In the genomic region with DNA sequence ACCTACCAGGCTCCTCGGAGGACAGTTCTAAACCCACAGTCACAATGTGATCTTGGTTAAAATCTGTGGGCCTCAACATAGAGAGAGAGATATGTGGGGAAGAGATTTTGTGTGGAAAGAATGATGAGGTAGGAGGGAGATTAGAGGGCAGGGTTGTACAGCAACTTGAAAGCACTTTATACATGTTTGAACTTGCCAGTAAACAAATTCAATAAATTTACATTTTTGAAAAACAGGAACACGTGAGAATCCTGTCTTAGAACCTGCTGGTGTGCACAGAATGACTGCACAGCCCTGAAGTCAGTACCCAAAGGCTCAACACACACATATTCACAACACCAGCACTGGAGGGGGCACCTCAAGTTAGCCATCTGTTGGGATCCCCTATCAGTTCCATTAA, we compare ENCODE assay signal across 19 mouse cellular contexts.
"Had no signal": no experiment of that assay in that cellular context is flagged by ENCODE, and none has a peak within 500 bp of the region (broad histone marks: within the 10 kb centered on the region; RNA-seq: fewer than 3 reads in every experiment).

No protein-coding gene starts in this region.

- H3K27ac ChIP-seq: midbrain, embryonic 10.5 days; midbrain, embryonic 13.5 days; midbrain, embryonic 15.5 days; neural tube, embryonic 13.5 days; neural tube, embryonic 15.5 days had no signal

- H3K9me3 ChIP-seq: liver, embryonic 15.5 days; midbrain, embryonic 10.5 days; midbrain, embryonic 13.5 days; midbrain, embryonic 15.5 days; neural tube, embryonic 13.5 days; neural tube, embryonic 15.5 days had no signal

- H3K9ac ChIP-seq: liver, embryonic 15.5 days; lung, embryonic 14.5 days; midbrain, embryonic 13.5 days; midbrain, embryonic 15.5 days; neural tube, embryonic 13.5 days; neural tube, embryonic 15.5 days had no signal

- H3K4me3 ChIP-seq: liver, embryonic 15.5 days; midbrain, embryonic 10.5 days; midbrain, embryonic 13.5 days; midbrain, embryonic 15.5 days; myocyte; neural tube, embryonic 13.5 days; neural tube, embryonic 15.5 days had no signal

- ATAC-seq: midbrain, embryonic 13.5 days had no signal

- DNase-seq: lung, adult 18-20 months; lung, embryonic 14.5 days; lung, postnatal 10 days; lung, postnatal 4 days; retina, postnatal 1 day; right cerebral cortex, adult 18-20 months; right cerebral cortex, postnatal 25 days; right cerebral cortex, postnatal 4 days; spleen, adult 18-20 months; thymus, adult 18-20 months; thymus, postnatal 14 days; thymus, postnatal 36 days had no signal

- H3K27me3 ChIP-seq: liver, embryonic 15.5 days; midbrain, embryonic 13.5 days; midbrain, embryonic 15.5 days; neural tube, embryonic 13.5 days; neural tube, embryonic 15.5 days had no signal

- H3K4me2 ChIP-seq: liver, embryonic 15.5 days; lung, embryonic 14.5 days; midbrain, embryonic 13.5 days; midbrain, embryonic 15.5 days; neural tube, embryonic 13.5 days; neural tube, embryonic 15.5 days had no signal

- H3K36me3 ChIP-seq: midbrain, embryonic 15.5 days; neural tube, embryonic 13.5 days; neural tube, embryonic 15.5 days had no signal
